Mouse (Mus musculus) CH12.LX (cell line): Measurements from ENCODE around the gene Plac8. TPM values are rescaled to one million over a fixed set of nuclear protein-coding genes. Genes with fewer than 3 reads are reported as not detected.

Experiments used
- DNase-seq: peaks from one replicate; pipeline ENCODE4 v3.0.0-alpha.2; 2013; ENCODE audit errors: extremely low read depth
- H3K27ac ChIP-seq: 2 replicates; pipeline ENCODE4 v1.5.1; 2012; ENCODE audit warnings: low read depth, mild to moderate bottlenecking, control low read depth, moderate library complexity; ENCODE audit not compliant: insufficient read depth
- H3K27me3 ChIP-seq: replicated peaks from 2 replicates; pipeline ENCODE3; 2012; ENCODE audit warnings: inconsistent platforms
- H3K36me3 ChIP-seq, 2 experiments: replicated peaks in 1 of 2; 2 replicates each; pipeline versions ENCODE3 to v1.6.1; 2012; ENCODE audit warnings: inconsistent platforms in 1 of 2, low read length in 1 of 2, mild to moderate bottlenecking in 1 of 2, mixed read lengths in 1 of 2, moderate library complexity in 1 of 2; ENCODE audit not compliant: control insufficient read depth in 1 of 2, insufficient read depth in 1 of 2
- H3K4me1 ChIP-seq, 2 experiments: 2 replicates each; pipeline ENCODE4 v1.6.1; 2012; ENCODE audit warnings: inconsistent platforms in 1 of 2, moderate library complexity in 1 of 2; ENCODE audit not compliant: insufficient read depth in 2 of 2, control insufficient read depth in 1 of 2
- H3K4me2 ChIP-seq: 2 replicates; pipeline ENCODE4 v1.6.1; 2012; ENCODE audit warnings: low read depth, mild to moderate bottlenecking, control low read depth; ENCODE audit not compliant: poor library complexity, insufficient read depth, severe bottlenecking
- H3K4me3 ChIP-seq, 3 experiments: fragments of 150-350 bp in 1 of 3; sonication (generic) in 1 of 3; replicated peaks in 1 of 3; 2 replicates each; pipeline versions ENCODE3 to v1.5.1; 2011 to 2012; ENCODE audit warnings: low read depth in 2 of 3, low read length in 2 of 3, mild to moderate bottlenecking in 2 of 3, moderate library complexity in 2 of 3, control low read depth in 1 of 3, improper control_type of control experiment in 1 of 3, inconsistent platforms in 1 of 3, mixed read lengths in 1 of 3; ENCODE audit not compliant: poor library complexity in 1 of 3
- H3K79me2 ChIP-seq: replicated peaks from 2 replicates; pipeline ENCODE4 v1.6.1; 2012; ENCODE audit warnings: mild to moderate bottlenecking, moderate library complexity; ENCODE audit not compliant: control insufficient read depth, poor library complexity, insufficient read depth, severe bottlenecking; ENCODE audit errors: extremely low read depth
- H3K9ac ChIP-seq: 2 replicates; pipeline ENCODE4 v1.6.1; 2012; ENCODE audit warnings: low read depth, mild to moderate bottlenecking, control low read depth, moderate library complexity; ENCODE audit not compliant: insufficient read depth
- H3K9me3 ChIP-seq: replicated peaks from 2 replicates; pipeline ENCODE3; 2012; ENCODE audit warnings: low read length, inconsistent platforms, mixed read lengths
- BHLHE40 ChIP-seq: IDR thresholded peaks from 2 replicates; pipeline ENCODE4 v1.6.1; 2011; ENCODE audit warnings: mild to moderate bottlenecking, low read depth, low read length, improper control_type of control experiment
- CHD1 ChIP-seq: IDR thresholded peaks from 2 replicates; pipeline ENCODE4 v1.6.1; 2012; ENCODE audit warnings: low read depth, low read length, improper control_type of control experiment, inconsistent platforms
- CHD2 ChIP-seq: IDR thresholded peaks from 2 replicates; pipeline ENCODE4 v1.6.1; 2011; ENCODE audit warnings: low read length, improper control_type of control experiment
- CTCF ChIP-seq, 2 experiments: IDR thresholded peaks in 1 of 2; conservative IDR thresholded peaks in 1 of 2; 2 replicates each; pipeline ENCODE4 v1.5.1; 2011 to 2012; ENCODE audit warnings: low read depth in 2 of 2, low read length in 2 of 2, improper control_type of control experiment in 1 of 2, inconsistent platforms in 1 of 2, mild to moderate bottlenecking in 1 of 2, moderate library complexity in 1 of 2
- E2F4 ChIP-seq: IDR thresholded peaks from 2 replicates; pipeline ENCODE4 v1.6.1; 2011; ENCODE audit warnings: low read depth, low read length, improper control_type of control experiment; ENCODE audit not compliant: insufficient replicate concordance
- ELF1 ChIP-seq: IDR thresholded peaks from 2 replicates; pipeline ENCODE4 v1.6.1; 2014; ENCODE audit warnings: low read depth, mild to moderate bottlenecking, inconsistent platforms, low read length, improper control_type of control experiment
- EP300 ChIP-seq: IDR thresholded peaks from 2 replicates; pipeline ENCODE4 v1.6.1; 2011; ENCODE audit warnings: low read length, improper control_type of control experiment
- ETS1 ChIP-seq: conservative IDR thresholded peaks from 2 replicates; pipeline ENCODE4 v1.6.1; 2012; ENCODE audit warnings: low read depth, mild to moderate bottlenecking, inconsistent platforms, low read length, improper control_type of control experiment, moderate library complexity
- GABPA ChIP-seq: IDR thresholded peaks from 2 replicates; pipeline ENCODE4 v1.6.1; 2012; ENCODE audit warnings: low read depth, low read length, improper control_type of control experiment, inconsistent platforms; ENCODE audit not compliant: insufficient replicate concordance
- HCFC1 ChIP-seq: IDR thresholded peaks from 2 replicates; pipeline ENCODE4 v1.6.1; 2012; ENCODE audit warnings: low read depth, mild to moderate bottlenecking, inconsistent platforms, low read length, improper control_type of control experiment
- IRF4 ChIP-seq: IDR thresholded peaks from 2 replicates; pipeline ENCODE4 v1.6.1; 2014; ENCODE audit warnings: low read depth, mild to moderate bottlenecking, inconsistent platforms, low read length, improper control_type of control experiment
- JUN ChIP-seq: IDR thresholded peaks from 2 replicates; pipeline ENCODE4 v1.6.1; 2011; ENCODE audit warnings: low read depth, mild to moderate bottlenecking, low read length, improper control_type of control experiment, moderate library complexity; ENCODE audit not compliant: insufficient read depth
- JUND ChIP-seq: conservative IDR thresholded peaks from 2 replicates; pipeline ENCODE4 v1.6.1; 2011; ENCODE audit warnings: low read depth, low read length, improper control_type of control experiment
- KAT2A ChIP-seq: IDR thresholded peaks from 2 replicates; pipeline ENCODE4 v1.6.1; 2012; ENCODE audit warnings: low read length, improper control_type of control experiment, inconsistent platforms; ENCODE audit not compliant: insufficient replicate concordance
- MAX ChIP-seq: IDR thresholded peaks from 2 replicates; pipeline ENCODE4 v1.6.1; 2011; ENCODE audit warnings: low read length, improper control_type of control experiment
- MAZ ChIP-seq: IDR thresholded peaks from 2 replicates; pipeline ENCODE4 v1.6.1; 2012; ENCODE audit warnings: low read depth, mild to moderate bottlenecking, inconsistent platforms, low read length, improper control_type of control experiment, moderate library complexity
- MXI1 ChIP-seq: IDR thresholded peaks from 2 replicates; pipeline ENCODE4 v1.6.1; 2011; ENCODE audit warnings: mild to moderate bottlenecking, low read depth, low read length, improper control_type of control experiment
- MYC ChIP-seq: IDR thresholded peaks from 2 replicates; pipeline ENCODE4 v1.6.1; 2011; ENCODE audit warnings: low read depth, mild to moderate bottlenecking, improper control_type of control experiment, low read length
- NELFE ChIP-seq: IDR thresholded peaks from 2 replicates; pipeline ENCODE4 v1.6.1; 2011; ENCODE audit warnings: low read depth, low read length, improper control_type of control experiment
- NRF1 ChIP-seq: IDR thresholded peaks from 2 replicates; pipeline ENCODE4 v1.6.1; 2014; ENCODE audit warnings: low read depth, mild to moderate bottlenecking, inconsistent platforms, low read length, improper control_type of control experiment, moderate library complexity
- PAX5 ChIP-seq: IDR thresholded peaks from 2 replicates; pipeline ENCODE4 v1.6.1; 2012; ENCODE audit warnings: low read length, inconsistent platforms, mixed read lengths
- POLR2A ChIP-seq: IDR thresholded peaks from 2 replicates; pipeline ENCODE4 v1.6.1; 2011; ENCODE audit warnings: low read depth, mild to moderate bottlenecking, improper control_type of control experiment, low read length
- POLR2AphosphoS2 ChIP-seq: IDR thresholded peaks from 2 replicates; pipeline ENCODE4 v1.6.1; 2011; ENCODE audit warnings: low read depth, low read length, improper control_type of control experiment
- RAD21 ChIP-seq: IDR thresholded peaks from 2 replicates; pipeline ENCODE4 v1.6.1; 2011; ENCODE audit warnings: low read depth, mild to moderate bottlenecking, low read length, improper control_type of control experiment, moderate library complexity
- RCOR1 ChIP-seq: conservative IDR thresholded peaks from 2 replicates; pipeline ENCODE4 v1.6.1; 2012; ENCODE audit warnings: low read depth, mild to moderate bottlenecking, inconsistent platforms, low read length, improper control_type of control experiment
- SIN3A ChIP-seq: IDR thresholded peaks from 2 replicates; pipeline ENCODE4 v1.6.1; 2012; ENCODE audit warnings: low read length, improper control_type of control experiment, inconsistent platforms
- SMC3 ChIP-seq: IDR thresholded peaks from 2 replicates; pipeline ENCODE4 v1.6.1; 2011; ENCODE audit warnings: low read depth, low read length, improper control_type of control experiment
- TBP ChIP-seq: conservative IDR thresholded peaks from 2 replicates; pipeline ENCODE4 v1.6.1; 2011; ENCODE audit warnings: low read depth, low read length, improper control_type of control experiment
- TCF12 ChIP-seq: IDR thresholded peaks from 2 replicates; pipeline ENCODE4 v1.6.1; 2014; ENCODE audit warnings: low read depth, mild to moderate bottlenecking, inconsistent platforms, low read length, improper control_type of control experiment
- USF2 ChIP-seq: conservative IDR thresholded peaks from 2 replicates; pipeline ENCODE4 v1.6.1; 2011; ENCODE audit warnings: low read depth, low read length, improper control_type of control experiment
- ZKSCAN1 ChIP-seq: IDR thresholded peaks from 2 replicates; pipeline ENCODE4 v1.6.1; 2012; ENCODE audit warnings: low read depth, inconsistent platforms, low read length, improper control_type of control experiment, borderline replicate concordance
- ZMIZ1 ChIP-seq: IDR thresholded peaks from 2 replicates; pipeline ENCODE4 v1.6.1; 2012; ENCODE audit warnings: low read depth, mild to moderate bottlenecking, inconsistent platforms, low read length, improper control_type of control experiment
- ZNF384 ChIP-seq: IDR thresholded peaks from 2 replicates; pipeline ENCODE4 v1.6.1; 2012; ENCODE audit warnings: low read depth, low read length, improper control_type of control experiment, inconsistent platforms
- dilution Hi-C: fragments of 300-500 bp; cut with MboI; formaldehyde crosslinking; loops from 2 replicates; pipeline ENCODE4 v1.14.3; 2020; ENCODE audit warnings: low sequenced_read_pairs; ENCODE audit not compliant: extremely low pct_unique_long_range_greater_than_20kb, extremely low pct_ligation_motif_present
- in situ Hi-C: fragments of 300-500 bp; cut with MboI; formaldehyde crosslinking; loops from 3 replicates; pipeline ENCODE4 v1.14.3; 2019; ENCODE audit warnings: low sequenced_read_pairs, low pct_ligation_motif_present, low pct_unique_long_range_greater_than_20kb, mixed read lengths
- polyA plus RNA-seq: library from polyadenylated mRNA; unstranded; fragments of >175 nt; gene quantifications from 2 replicates; pipeline ENCODE4 v1.2.1, GENCODE M21; 2012; ENCODE audit warnings: low read depth; ENCODE audit not compliant: insufficient read length
- total RNA-seq, 2 experiments: library from RNA; depleted of rRNA; stranded (reverse); fragments of 300-350 nt in 1 of 2; fragments of >200 nt in 1 of 2; gene quantifications; 2 replicates each; pipeline ENCODE4 v1.2.3; 2012 to 2014

Plac8 gene
- total and polyA plus RNA-seq, 3 experiments, result 64.3 to 258 (median 161) TPM

- TF ChIP-seq MAX (no peak), ELF1 (no peak), HCFC1 (no peak), NRF1 (no peak), POLR2AphosphoS2 (0 out of 2 replicates have a peak, but pooled peaks have one; percentile 6), CHD1 (no peak), ZMIZ1 (no peak), SMC3 (no peak)
- TF ChIP-seq, all 38 proteins: peak for 5
Measured at GRCm38 (mm10) chr5:100569997-100570595, 1.9 kb downstream of the Plac8 start (continued).

GRCm38 (mm10) chr5:100569250-100569934, 2.7 kb downstream of the Plac8 start:
- H3K36me3 ChIP-seq, result peaks cover 0 to 6% of the 10 kb centered on the region in 2 experiments
- H3K27ac ChIP-seq, result peak overlapping the region; percentile 67
- H3K4me1 ChIP-seq, result peaks cover 2 to 58% of the 10 kb centered on the region in 2 experiments; a peak in 3 of 4 replicates
- H3K9me3 ChIP-seq, result no peaks in the 10 kb centered on the region
- peak overlapping the region; percentile 80 for H3K4me2 ChIP-seq
- peak overlapping the region; percentile 79 for H3K9ac ChIP-seq
- dilution Hi-C loops, result no loop called here
- in situ Hi-C loops, result loop anchor here (5.0 to 25.0 kb wide), 2 partner anchors 93 to 218 kb away; partner anchors contain the start of genes Helq and Mrps18c
- H3K4me3 ChIP-seq, result peak overlapping the region; percentile 21 to 49 (median 27)
- no peaks in the 10 kb centered on the region for H3K27me3 ChIP-seq
- no peaks in the 10 kb centered on the region for H3K79me2 ChIP-seq
- DNase-seq, result peak; percentile 92
- TF ChIP-seq IRF4, result peak; percentile 55
- TF ChIP-seq ZKSCAN1, result no peak
- TF ChIP-seq MYC, result peak; percentile 98
- TF ChIP-seq ZNF384, result no peak
- TF ChIP-seq CHD1, result 0 out of 2 replicates have a peak, but pooled peaks have one; percentile 88
- TF ChIP-seq ETS1, result peak; percentile 75
- TF ChIP-seq ZMIZ1, result 0 out of 2 replicates have a peak, but pooled peaks have one; percentile 40
- TF ChIP-seq ELF1, result peak; percentile 80
- no peak for TF ChIP-seq JUND
- TF ChIP-seq PAX5, result no peak
- no peak; the same call in 1 of the 2 replicates for TF ChIP-seq RAD21
- no peak for TF ChIP-seq GABPA
- peak; percentile 45; the same call in 1 of the 2 replicates for TF ChIP-seq NELFE
- peak; percentile 71; the same call in 1 of the 2 replicates for TF ChIP-seq RCOR1
- TF ChIP-seq SMC3, result no peak
- no peak for TF ChIP-seq JUN
- peak; percentile 94 for TF ChIP-seq SIN3A
- TF ChIP-seq MAZ, result peak; percentile 49; the same call in 1 of the 2 replicates
- peak; percentile 72 for TF ChIP-seq EP300
- TF ChIP-seq POLR2AphosphoS2, result peak; percentile 58; the same call in 1 of the 2 replicates
- TF ChIP-seq KAT2A, result 0 out of 2 replicates have a peak, but pooled peaks have one; percentile 16
- TF ChIP-seq TCF12, result peak; percentile 84
- TF ChIP-seq MXI1, result peak; percentile 88
- TF ChIP-seq TBP, result peak; percentile 51; the same call in 1 of the 2 replicates
- TF ChIP-seq E2F4, result no peak
- TF ChIP-seq MAX, result peak; percentile 95
- TF ChIP-seq NRF1, result peak; percentile 86
- TF ChIP-seq USF2, result no peak
- TF ChIP-seq BHLHE40, result peak; percentile 90
- peak; percentile 66 for TF ChIP-seq POLR2A
- peak; percentile 95 for TF ChIP-seq CHD2
- TF ChIP-seq CTCF (conservative IDR thresholded peaks at IDR 0.05 in 1 of 2, IDR thresholded peaks at IDR 0.05 in 1 of 2; ENCODE audit: low read depth in 2 of 2, low read length in 2 of 2), result no peak
- TF ChIP-seq HCFC1, result 0 out of 2 replicates have a peak, but pooled peaks have one; percentile 62
